In the genomic region with DNA sequence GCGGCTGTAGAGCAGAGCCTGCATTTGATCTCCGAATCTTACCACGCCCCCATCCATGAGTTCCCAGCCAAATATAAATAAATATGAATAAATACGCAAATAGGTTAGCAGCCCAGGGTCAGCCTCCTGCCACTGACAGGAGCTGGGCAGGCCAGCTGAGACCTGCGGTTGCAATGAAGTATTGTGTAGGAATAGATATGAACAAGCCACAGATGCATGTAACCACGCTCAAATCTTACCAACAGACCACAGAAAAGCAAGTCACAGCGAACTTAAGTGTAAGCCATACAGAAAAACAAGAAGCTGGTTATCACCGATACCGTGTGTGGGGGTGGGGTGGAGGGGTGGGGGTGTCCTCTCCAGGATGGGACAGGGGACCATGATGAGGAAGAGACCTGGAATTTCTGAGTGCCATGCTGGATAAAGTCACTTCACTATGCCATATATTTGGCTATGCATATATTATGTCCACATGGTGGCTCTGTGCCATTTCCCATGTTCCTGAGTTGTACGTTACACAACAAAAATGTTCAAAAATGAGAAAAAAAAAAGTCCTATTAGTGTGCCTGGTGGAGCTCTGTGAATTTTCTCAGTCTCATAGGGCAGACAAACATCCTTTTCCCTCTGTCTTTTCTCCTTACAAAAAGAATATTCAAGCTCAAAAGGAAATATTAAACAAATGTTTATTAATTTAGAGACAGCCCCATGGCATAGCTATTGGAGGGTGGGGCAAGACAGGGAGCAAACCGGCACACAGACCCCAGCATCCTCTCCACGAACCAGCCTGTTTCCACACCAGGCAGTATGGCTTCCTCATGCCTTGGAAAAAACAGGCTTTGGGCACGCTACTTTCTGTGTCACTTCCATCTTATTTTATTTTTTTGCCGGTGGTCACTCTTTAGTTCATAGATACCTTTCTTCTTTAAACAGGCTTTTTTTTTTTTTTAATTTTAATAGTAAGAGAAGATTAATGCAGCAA, we compare ENCODE assay signal across 8 mouse cellular contexts. TPM values are rescaled to one million over a fixed set of nuclear protein-coding genes. Genes with fewer than 3 reads are reported as not detected.
DNase-seq lines count a peak whose midpoint lies in the region; ATAC-seq and TF ChIP-seq lines count a peak whose summit lies in the region.

No protein-coding gene starts in this region.

- peak; percentile 38 to 58; a peak in 2 of 4 replicates for TF ChIP-seq EP300 in MEL (IDR thresholded peaks at IDR 0.05; ENCODE audit: low read depth in 1 of 2, low read length in 2 of 2)

- DNase-seq in heart, embryonic 10.5 days (ENCODE audit: low spot score) = no peak
- no peak for DNase-seq in heart, postnatal 25 days (ENCODE audit: low spot score)
- peak; percentile 65 for DNase-seq in MEL (ENCODE audit: low read depth, low spot score)
- DNase-seq in right cerebral cortex, adult 2 months (ENCODE audit: low spot score in 2 of 2) = no peak
- DNase-seq in layer of hippocampus, adult 9-10 months (ENCODE audit: low spot score) = no peak

- TF ChIP-seq POLR2A in MEL (IDR thresholded peaks at IDR 0.05; ENCODE audit: control insufficient read depth in 1 of 2, insufficient read depth in 1 of 2, low read depth in 1 of 2, low read length in 2 of 2, poor library complexity in 1 of 2) = no peak

- TF ChIP-seq CTCF in MEL (IDR thresholded peaks at IDR 0.05 in 2 of 3, conservative IDR thresholded peaks at IDR 0.05 in 1 of 3; ENCODE audit: control insufficient read depth in 1 of 3, insufficient read depth in 1 of 3, low read depth in 2 of 3, low read length in 3 of 3, poor library complexity in 1 of 3, severe bottlenecking in 1 of 3) = no peak

- no peaks in the 10 kb centered on the region for H3K79me2 ChIP-seq in MEL (ENCODE audit: control insufficient read depth, insufficient read depth, low read length, poor library complexity)

- peaks cover 52% of the 10 kb centered on the region for H3K4me1 ChIP-seq in heart, embryonic 10.5 days
- H3K4me1 ChIP-seq in MEL (ENCODE audit: control insufficient read depth in 1 of 2, insufficient read depth in 2 of 2, low read length in 2 of 2) = no peaks in the 10 kb centered on the region
- peaks cover 28% of the 10 kb centered on the region for H3K4me1 ChIP-seq in megakaryocyte, embryonic 14.5 days

- peaks cover 24% of the 10 kb centered on the region; the same call in 1 of the 2 replicates for H3K27me3 ChIP-seq in heart, embryonic 10.5 days (ENCODE audit: insufficient read depth, poor library complexity, severe bottlenecking)
- peaks cover 3 to 10% of the 10 kb centered on the region in 2 experiments for H3K27me3 ChIP-seq in MEL (ENCODE audit: control insufficient read depth in 1 of 2, insufficient read depth in 2 of 2, low read length in 2 of 2)
- peaks cover 94% of the 10 kb centered on the region for H3K27me3 ChIP-seq in megakaryocyte, embryonic 14.5 days (replicated peaks)

- intact Hi-C loops in heart, postnatal 25 days (cut with DNase I) = no loop called here

- peak overlapping the region; percentile 86 for H3K27ac ChIP-seq in heart, embryonic 10.5 days
- H3K27ac ChIP-seq in MEL (ENCODE audit: control insufficient read depth, low read depth, low read length) = no peak overlapping the region

- ATAC-seq in granulocyte monocyte progenitor cell, adult 5-6 weeks (replicated peaks; ENCODE audit: poor library complexity, severe bottlenecking) = peak; percentile 65
- ATAC-seq in activated CD4-positive, CD25-positive, alpha-beta regulatory T cell, adult 4 months = no peak

- no peaks in the 10 kb centered on the region for H3K9me3 ChIP-seq in heart, embryonic 10.5 days
- H3K9me3 ChIP-seq in MEL (replicated peaks; ENCODE audit: insufficient read depth, low read length) = no peaks in the 10 kb centered on the region
- H3K9me3 ChIP-seq in megakaryocyte, embryonic 14.5 days = peaks cover 8% of the 10 kb centered on the region; the same call in 1 of the 2 replicates

- H3K9ac ChIP-seq in MEL (ENCODE audit: control insufficient read depth, low read depth, low read length, poor library complexity, severe bottlenecking) = no peak overlapping the region

- H3K4me3 ChIP-seq in heart, embryonic 10.5 days = peak overlapping the region; percentile 54
- no peak overlapping the region for H3K4me3 ChIP-seq in MEL (ENCODE audit: control insufficient read depth in 1 of 2, insufficient read depth in 1 of 2, low read depth in 2 of 2, low read length in 2 of 2)
- H3K4me3 ChIP-seq in megakaryocyte, embryonic 14.5 days (replicated peaks) = peak overlapping the region; percentile 42

- TF ChIP-seq RAD21 in MEL (IDR thresholded peaks at IDR 0.05; ENCODE audit: low read depth, low read length) = no peak

- 38% methylated on average over 14 of the region's 14 CpGs for WGBS in heart, embryonic 10.5 days

- H3K36me3 ChIP-seq in heart, embryonic 10.5 days = no peaks in the 10 kb centered on the region
- H3K36me3 ChIP-seq in MEL (ENCODE audit: control insufficient read depth in 1 of 2, insufficient read depth in 2 of 2, low read length in 2 of 2) = no peaks in the 10 kb centered on the region
- H3K36me3 ChIP-seq in megakaryocyte, embryonic 14.5 days (replicated peaks; ENCODE audit: low read length) = no peaks in the 10 kb centered on the region

TF ChIP-seq in MEL, 35 proteins besides CTCF, POLR2A, EP300 and RAD21 (continues in another document):
- TF ChIP-seq TCF12 (IDR thresholded peaks at IDR 0.05; ENCODE audit: low read depth, low read length) = peak; percentile 55; the same call in 1 of the 2 replicates
- TF ChIP-seq MEF2A (IDR thresholded peaks at IDR 0.05; ENCODE audit: extremely low read depth, insufficient replicate concordance, low read depth, low read length, poor library complexity, severe bottlenecking) = no peak
- TF ChIP-seq MXI1 (IDR thresholded peaks at IDR 0.05; ENCODE audit: low read depth, low read length) = no peak
- no peak for TF ChIP-seq POLR2AphosphoS5 (IDR thresholded peaks at IDR 0.05; ENCODE audit: borderline replicate concordance, low read depth, low read length)
- TF ChIP-seq MYC (IDR thresholded peaks at IDR 0.05; ENCODE audit: low read depth, low read length) = no peak
- TF ChIP-seq TBP (IDR thresholded peaks at IDR 0.05; ENCODE audit: low read depth, low read length) = no peak
- TF ChIP-seq JUND (IDR thresholded peaks at IDR 0.05; ENCODE audit: low read depth, low read length) = no peak
- no peak for TF ChIP-seq HCFC1 (IDR thresholded peaks at IDR 0.05; ENCODE audit: low read depth, low read length)
- no peak for TF ChIP-seq ZKSCAN1 (IDR thresholded peaks at IDR 0.05; ENCODE audit: low read depth, low read length)
- no peak for TF ChIP-seq CHD1 (IDR thresholded peaks at IDR 0.05; ENCODE audit: low read depth, low read length)
- TF ChIP-seq ETS1 (IDR thresholded peaks at IDR 0.05; ENCODE audit: low read depth, low read length) = peak; percentile 65
- no peak for TF ChIP-seq SIN3A (IDR thresholded peaks at IDR 0.05; ENCODE audit: low read length)
- TF ChIP-seq NELFE (IDR thresholded peaks at IDR 0.05; ENCODE audit: low read depth, low read length) = no peak
- peak; percentile 60 for TF ChIP-seq GATA1 (IDR thresholded peaks at IDR 0.05; ENCODE audit: low read depth, low read length)
- TF ChIP-seq POLR2AphosphoS2 (IDR thresholded peaks at IDR 0.05; ENCODE audit: low read length) = no peak
- TF ChIP-seq USF2 (IDR thresholded peaks at IDR 0.05; ENCODE audit: borderline replicate concordance in 1 of 2, insufficient read depth in 1 of 2, low read depth in 1 of 2, low read length in 2 of 2) = no peak
- no peak for TF ChIP-seq KAT2A (conservative IDR thresholded peaks at IDR 0.05; ENCODE audit: low read depth, low read length)
- TF ChIP-seq MYB (IDR thresholded peaks at IDR 0.05; ENCODE audit: low read depth, low read length) = no peak
- peak; percentile 51 for TF ChIP-seq TAL1 (IDR thresholded peaks at IDR 0.05; ENCODE audit: low read length)
- TF ChIP-seq RCOR1 (IDR thresholded peaks at IDR 0.05; ENCODE audit: low read depth, low read length) = peak; percentile 87
- no peak for TF ChIP-seq MAX (IDR thresholded peaks at IDR 0.05; ENCODE audit: low read length)
- TF ChIP-seq GABPA (IDR thresholded peaks at IDR 0.05; ENCODE audit: low read depth, low read length) = no peak
- no peak for TF ChIP-seq ZMIZ1 (IDR thresholded peaks at IDR 0.05; ENCODE audit: low read depth, low read length)
- TF ChIP-seq MAZ (IDR thresholded peaks at IDR 0.05; ENCODE audit: low read depth, low read length) = no peak
- no peak for TF ChIP-seq E2F4 (IDR thresholded peaks at IDR 0.05; ENCODE audit: borderline replicate concordance, low read depth, low read length)
- TF ChIP-seq SMC3 (IDR thresholded peaks at IDR 0.05; ENCODE audit: low read depth, low read length) = no peak
- TF ChIP-seq USF1 (IDR thresholded peaks at IDR 0.05; ENCODE audit: low read depth, low read length) = no peak

RNA-seq across cellular contexts. Expression of a gene that starts 28.2 kb away (rescaled TPM):
- polyA plus RNA-seq in heart, embryonic 10.5 days (2016; fragmentation: Nextera tagmentation; extraction: Ambion mirVana) = 2.4 and 3.9 TPM in 2 replicates
- 10 to 100 TPM; 15.4 to 15.6 TPM for total RNA-seq in heart, postnatal 25 days (2021)
- total RNA-seq in MEL (2012; rRNA removed) = 58.1 and 59.7 TPM in 2 replicates
- 10 to 100 TPM in 1 of 2 experiments, not detected in 1; 65.4 TPM for polyA plus RNA-seq in MEL (2012; ENCODE audit: insufficient read depth in 1 of 2, insufficient read length in 2 of 2, low read depth in 1 of 2, low replicate concordance in 2 of 2, missing spikeins in 1 of 2)
- total RNA-seq in granulocyte monocyte progenitor cell, adult 5-6 weeks (2014; fragmentation: Nextera tagmentation) = 29.0 and 34.6 TPM in 2 replicates
- 43.6 and 43.7 TPM in 2 replicates for total RNA-seq in granulocyte monocyte progenitor cell, adult 5-6 weeks (2017)
- 21.7 and 35.8 TPM in 2 replicates for polyA plus RNA-seq in megakaryocyte, embryonic 14.5 days (2012; ENCODE audit: insufficient read depth, low replicate concordance)
- 10 to 100 TPM; 13.2 to 15.8 TPM for polyA plus RNA-seq in activated CD4-positive, CD25-positive, alpha-beta regulatory T cell, adult 4 months (2017; shearing (Covaris generic))

RNA-seq across cellular contexts. Expression of a gene that starts 33.8 kb away (rescaled TPM):
- polyA plus RNA-seq in heart, embryonic 10.5 days (2016; fragmentation: Nextera tagmentation; extraction: Ambion mirVana) = 27.2 and 27.4 TPM in 2 replicates
- total RNA-seq in heart, postnatal 25 days (2021) = 10 to 100 TPM; 56.1 to 58.0 TPM
- 37.9 and 41.3 TPM in 2 replicates for total RNA-seq in MEL (2012; rRNA removed)
- polyA plus RNA-seq in MEL (2012; ENCODE audit: insufficient read depth in 1 of 2, insufficient read length in 2 of 2, low read depth in 1 of 2, low replicate concordance in 2 of 2, missing spikeins in 1 of 2) = 10 to 100 TPM in 1 of 2 experiments, not detected in 1; 37.6 TPM
- total RNA-seq in granulocyte monocyte progenitor cell, adult 5-6 weeks (2014; fragmentation: Nextera tagmentation) = 58.4 and 62.3 TPM in 2 replicates
- total RNA-seq in granulocyte monocyte progenitor cell, adult 5-6 weeks (2017) = 75.4 and 85.1 TPM in 2 replicates
- polyA plus RNA-seq in megakaryocyte, embryonic 14.5 days (2012; ENCODE audit: insufficient read depth, low replicate concordance) = 6.0 and 11.7 TPM in 2 replicates
- 10 to 100 TPM; 10.1 to 11.5 TPM for polyA plus RNA-seq in activated CD4-positive, CD25-positive, alpha-beta regulatory T cell, adult 4 months (2017; shearing (Covaris generic))

Comparison
In these comparisons a context has a peak if more than half of its experiments do, and no peak if none do; other contexts are left out.
1. H3K4me3 ChIP-seq: peak in heart, embryonic 10.5 days (single experiment) and megakaryocyte, embryonic 14.5 days (single experiment); none in MEL (0 of 2).